In genomic region chr10:122326851-122327250, GRCm38 (mm10) we compare ENCODE assay signal across 20 mouse cellular contexts.
A peak's percentile ranks its signal among the peaks of the same experiment; 100 is the strongest.
DNase-seq lines count a peak whose midpoint lies in the region; ATAC-seq and TF ChIP-seq lines count a peak whose summit lies in the region.
"Had no signal": no experiment of that assay in that cellular context is flagged by ENCODE, and none has a peak within 500 bp of the region (broad histone marks: within the 10 kb centered on the region; RNA-seq: fewer than 3 reads in every experiment).

No protein-coding gene starts in this region.

- no peaks in the 10 kb centered on the region for H3K9me3 ChIP-seq in intestine, postnatal 0 days (ENCODE audit: control insufficient read depth)
- H3K9me3 ChIP-seq: embryonic facial prominence, embryonic 15.5 days; liver, embryonic 15.5 days had no signal

- ATAC-seq in cerebellum, adult (ENCODE audit: insufficient number of reproducible peaks, low FRiP score, low TSS enrichment) = no peak
- no peak for ATAC-seq in intestine, postnatal 0 days

- no peak for TF ChIP-seq CTCF in intestine, postnatal 0 days (IDR thresholded peaks at IDR 0.05; ENCODE audit: low read depth)

- no peak overlapping the region for H3K9ac ChIP-seq in intestine, postnatal 0 days (ENCODE audit: low read depth, low read length)
- H3K9ac ChIP-seq: embryonic facial prominence, embryonic 15.5 days; liver, embryonic 15.5 days had no signal

- peak; percentile 13 to 58 for DNase-seq in cerebellum, postnatal 14 days
- DNase-seq in heart, postnatal 36 days = peak; percentile 1 to 15
- DNase-seq in heart, postnatal 4 days = no peak
- peak; percentile 6 for DNase-seq in testis, postnatal 14 days (ENCODE audit: low spot score)
- no peak for DNase-seq in testis, postnatal 10 days (ENCODE audit: low spot score)
- DNase-seq: adrenal gland, adult 8-10 months; cerebellum, adult 11 months; cerebellum, postnatal 25 days; gastrocnemius, postnatal 10 days; kidney, adult 8-10 months; kidney, postnatal 25 days; lung, postnatal 14 days; midbrain, embryonic 14.5 days; spleen, adult 18-20 months; thymus, adult 2 months had no signal

- H3K27ac ChIP-seq in intestine, postnatal 0 days (ENCODE audit: low read depth, low read length) = no peak overlapping the region
- H3K27ac ChIP-seq: embryonic facial prominence, embryonic 15.5 days; liver, embryonic 15.5 days had no signal

- H3K4me1 ChIP-seq in intestine, postnatal 0 days (replicated peaks; ENCODE audit: control insufficient read depth, insufficient read depth, low read length) = no peaks in the 10 kb centered on the region
- H3K4me1 ChIP-seq: embryonic facial prominence, embryonic 15.5 days; liver, embryonic 15.5 days; megakaryocyte, embryonic 14.5 days had no signal

- intact Hi-C loops in heart, postnatal 36 days (cut with DNase I) = no loop called here

- no peaks in the 10 kb centered on the region for H3K36me3 ChIP-seq in intestine, postnatal 0 days (ENCODE audit: control insufficient read depth, insufficient read depth)
- H3K36me3 ChIP-seq: embryonic facial prominence, embryonic 15.5 days; liver, embryonic 15.5 days had no signal

- H3K4me3 ChIP-seq in intestine, postnatal 0 days (ENCODE audit: low read depth, low read length) = no peak overlapping the region
- H3K4me3 ChIP-seq: embryonic facial prominence, embryonic 15.5 days; liver, embryonic 15.5 days; megakaryocyte, embryonic 14.5 days had no signal

- WGBS in intestine, postnatal 0 days = 81% methylated on average over 6 of the region's 6 CpGs

- H3K27me3 ChIP-seq in intestine, postnatal 0 days (replicated peaks; ENCODE audit: control insufficient read depth, insufficient read depth, low read length) = no peaks in the 10 kb centered on the region
- H3K27me3 ChIP-seq: embryonic facial prominence, embryonic 15.5 days; liver, embryonic 15.5 days; megakaryocyte, embryonic 14.5 days had no signal

- no peak overlapping the region for H3K4me2 ChIP-seq in intestine, postnatal 0 days (replicated peaks; ENCODE audit: low read depth)
- H3K4me2 ChIP-seq: embryonic facial prominence, embryonic 15.5 days; liver, embryonic 15.5 days had no signal

Comparison
In these comparisons a context has a peak if more than half of its experiments do, and no peak if none do; other contexts are left out.
1. DNase-seq: peak in cerebellum, postnatal 14 days (2 of 2), heart, postnatal 36 days (2 of 2) and testis, postnatal 14 days (single experiment); none in heart, postnatal 4 days (single experiment) and testis, postnatal 10 days (single experiment).